Mouse (Mus musculus): Measurements from ENCODE around the gene Ddc. TPM values are rescaled to one million over a fixed set of nuclear protein-coding genes. Genes with fewer than 3 reads are reported as not detected.

The Ddc gene
- polyA plus RNA-seq, 1 experiment from 2014 or later = 4.9 TPM

DNA sequence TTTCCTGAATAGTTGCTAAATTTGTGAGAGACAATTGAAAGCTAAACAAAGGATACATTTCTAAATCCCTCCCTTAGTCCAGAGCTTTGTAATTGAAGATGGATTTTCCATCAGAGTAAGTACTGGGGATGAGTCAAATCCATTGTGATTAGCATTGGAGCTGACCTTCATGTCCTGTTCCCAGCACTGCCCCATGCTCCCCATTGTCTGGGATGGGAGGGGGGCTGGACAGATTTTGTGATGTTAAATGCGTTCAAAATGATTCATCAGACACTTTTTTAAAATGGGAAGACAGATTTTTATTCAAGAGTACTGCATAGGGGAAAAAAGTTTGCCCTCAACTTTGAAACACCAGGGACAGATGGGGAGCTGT lies 16.2 kb downstream of the Ddc start:
- Histone ChIP-seq H3K36me3 (no peaks in the 10 kb centered on the region), H3K9me3 (no peaks in the 10 kb centered on the region), H3K4me1 (peaks cover 26% of the 10 kb centered on the region), H3K4me3 (no peak overlapping the region), H3K27me3 (replicated peaks) (no peaks in the 10 kb centered on the region), H3K9ac (no peak overlapping the region), H3K4me2 (replicated peaks) (no peak overlapping the region), H3K27ac (no peak overlapping the region)
- no peak for ATAC-seq (ENCODE audit: low FRiP score, low read depth)
- WGBS = 21% methylated on average over 1 of the region's 1 CpGs

DNA sequence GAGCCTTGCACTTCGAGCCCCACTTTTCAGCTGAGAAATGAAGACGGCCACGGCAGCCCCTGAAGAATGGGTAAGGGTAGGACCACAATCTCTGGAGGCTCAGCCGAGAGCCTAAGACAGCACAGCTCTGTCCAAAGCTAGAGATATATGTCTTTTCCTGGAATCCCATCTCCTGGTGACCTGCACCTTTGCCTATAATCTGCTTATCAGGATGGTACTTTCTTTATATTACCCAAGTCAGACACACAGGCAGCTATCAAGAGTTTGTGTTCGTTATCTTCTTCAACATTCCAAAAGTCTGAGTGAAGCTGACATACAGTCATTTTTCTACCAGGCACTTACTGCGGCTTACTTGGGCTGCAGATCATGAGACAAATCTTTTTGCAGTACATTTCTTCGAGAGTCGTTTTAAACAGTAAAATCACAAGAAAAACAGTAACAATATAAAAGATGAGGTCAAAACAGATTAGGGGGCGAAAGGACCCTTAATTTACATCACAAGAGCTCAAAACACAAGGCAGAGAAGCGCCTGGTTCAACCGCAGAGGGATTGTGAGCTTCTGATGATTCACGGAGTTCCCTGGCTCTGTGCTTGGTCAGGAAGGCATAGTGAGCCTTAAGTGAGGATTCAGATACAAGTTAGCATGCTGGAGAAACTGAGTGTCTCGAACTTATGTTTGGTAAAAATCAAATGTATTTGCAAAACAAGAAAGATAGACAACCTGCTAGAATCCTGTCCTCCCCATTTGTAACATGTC lies 16.7 kb downstream of the Ddc start:
- H3K9ac ChIP-seq = no peak overlapping the region
- ATAC-seq (ENCODE audit: low FRiP score, low read depth) = no peak
- H3K4me2 ChIP-seq (replicated peaks) = no peak overlapping the region
- H3K4me1 ChIP-seq = peaks cover 21% of the 10 kb centered on the region
- no peaks in the 10 kb centered on the region for H3K27me3 ChIP-seq (replicated peaks)
- 39% methylated on average over 13 of the region's 13 CpGs for WGBS
- no peaks in the 10 kb centered on the region for H3K9me3 ChIP-seq
- H3K36me3 ChIP-seq = no peaks in the 10 kb centered on the region
- H3K27ac ChIP-seq = no peak overlapping the region
- H3K4me3 ChIP-seq = no peak overlapping the region

DNA sequence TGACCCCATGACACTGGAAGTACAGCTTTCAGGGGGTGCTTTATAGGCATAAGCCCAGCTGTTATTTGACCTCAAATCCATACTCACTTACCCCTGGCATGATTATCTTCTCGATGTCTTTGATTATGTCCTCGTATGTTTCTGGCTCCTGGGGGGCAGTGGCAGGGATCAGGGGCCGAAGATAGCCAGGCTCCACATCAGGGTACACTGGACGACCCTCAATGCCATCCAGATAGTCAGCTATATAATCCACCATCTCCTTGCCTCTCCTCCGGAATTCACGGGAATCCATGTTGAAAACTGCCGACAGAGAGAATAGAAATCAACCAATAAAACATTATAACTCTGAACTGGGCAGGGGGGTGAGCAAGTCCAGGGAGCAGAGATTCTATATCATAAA lies 17.6 kb downstream of the Ddc start:
- Histone ChIP-seq H3K9ac (no peak overlapping the region), H3K27me3 (replicated peaks) (no peaks in the 10 kb centered on the region), H3K4me3 (no peak overlapping the region), H3K4me2 (replicated peaks) (no peak overlapping the region), H3K36me3 (no peaks in the 10 kb centered on the region), H3K27ac (no peak overlapping the region), H3K9me3 (no peaks in the 10 kb centered on the region), H3K4me1 (peaks cover 17% of the 10 kb centered on the region)
- 87% methylated on average over 7 of the region's 7 CpGs for WGBS
- no peak for ATAC-seq (ENCODE audit: low FRiP score, low read depth)

DNA sequence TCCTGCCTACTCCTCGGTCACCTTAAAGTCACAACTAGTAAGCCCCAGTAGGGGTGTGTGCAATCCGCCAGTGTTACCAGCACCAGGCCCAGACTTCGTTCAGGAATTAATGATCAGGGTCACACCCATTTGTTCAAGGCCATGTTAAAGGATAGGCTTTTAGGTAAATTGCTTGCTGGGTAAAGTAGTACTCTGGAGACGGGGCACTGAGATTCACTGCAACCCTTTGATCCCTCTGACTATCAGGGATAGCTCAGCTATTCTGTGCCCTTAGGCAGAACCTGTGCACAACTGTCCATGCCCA lies 18.3 kb downstream of the Ddc start:
- 71% methylated on average over 4 of the region's 4 CpGs for WGBS
- H3K27ac ChIP-seq = no peak overlapping the region

DNA sequence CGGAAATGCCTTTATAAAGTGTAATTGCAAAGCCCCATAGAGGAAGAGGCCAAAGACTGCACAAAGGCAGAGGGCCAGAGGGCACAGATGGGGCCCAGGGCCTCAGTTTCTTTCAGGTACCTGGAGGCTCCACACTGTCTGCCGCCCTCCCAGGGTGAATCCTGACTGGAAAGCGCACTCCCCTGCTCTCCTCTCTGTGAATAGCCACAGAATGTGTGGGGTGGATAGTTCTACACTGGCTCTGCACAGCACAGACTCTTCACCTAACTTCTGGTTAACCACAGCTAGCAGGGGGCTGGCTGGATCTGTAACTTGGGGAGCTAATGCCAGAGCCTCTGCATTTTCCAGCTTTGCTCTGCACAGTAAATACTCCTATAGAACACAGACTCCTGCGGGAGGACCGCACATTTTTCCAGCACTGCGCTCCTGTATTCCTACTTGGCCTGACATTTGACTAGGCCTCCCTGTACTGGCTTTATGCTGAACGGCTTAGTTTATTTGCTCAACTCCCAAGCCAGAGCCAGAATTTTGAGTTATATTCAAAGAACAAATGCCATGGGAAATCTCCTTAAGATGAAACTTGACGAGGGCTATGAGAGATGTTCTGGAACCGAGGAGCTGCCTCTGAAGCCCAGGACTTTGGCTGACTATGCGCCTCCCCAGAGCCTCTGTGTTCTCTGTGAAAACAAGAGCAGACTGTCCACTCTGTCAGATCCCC lies 18.8 kb downstream of the Ddc start:
- Histone ChIP-seq H3K4me1 (peaks cover 11% of the 10 kb centered on the region), H3K9me3 (no peaks in the 10 kb centered on the region), H3K27ac (peak overlapping the region; percentile 43; the same call in 1 of the 2 replicates), H3K4me3 (no peak overlapping the region), H3K36me3 (no peaks in the 10 kb centered on the region), H3K27me3 (replicated peaks) (no peaks in the 10 kb centered on the region), H3K9ac (no peak overlapping the region), H3K4me2 (replicated peaks) (no peak overlapping the region)
- 56% methylated on average over 10 of the region's 10 CpGs for WGBS
- no peak for ATAC-seq (ENCODE audit: low FRiP score, low read depth)

More for the DNA sequence above, 18.3 kb downstream of the Ddc start:
- Histone ChIP-seq H3K4me2 (replicated peaks) (no peak overlapping the region), H3K9me3 (no peaks in the 10 kb centered on the region), H3K27me3 (replicated peaks) (no peaks in the 10 kb centered on the region), H3K36me3 (no peaks in the 10 kb centered on the region), H3K9ac (no peak overlapping the region), H3K4me3 (no peak overlapping the region), H3K4me1 (peaks cover 13% of the 10 kb centered on the region)
- no peak for ATAC-seq (ENCODE audit: low FRiP score, low read depth)

DNA sequence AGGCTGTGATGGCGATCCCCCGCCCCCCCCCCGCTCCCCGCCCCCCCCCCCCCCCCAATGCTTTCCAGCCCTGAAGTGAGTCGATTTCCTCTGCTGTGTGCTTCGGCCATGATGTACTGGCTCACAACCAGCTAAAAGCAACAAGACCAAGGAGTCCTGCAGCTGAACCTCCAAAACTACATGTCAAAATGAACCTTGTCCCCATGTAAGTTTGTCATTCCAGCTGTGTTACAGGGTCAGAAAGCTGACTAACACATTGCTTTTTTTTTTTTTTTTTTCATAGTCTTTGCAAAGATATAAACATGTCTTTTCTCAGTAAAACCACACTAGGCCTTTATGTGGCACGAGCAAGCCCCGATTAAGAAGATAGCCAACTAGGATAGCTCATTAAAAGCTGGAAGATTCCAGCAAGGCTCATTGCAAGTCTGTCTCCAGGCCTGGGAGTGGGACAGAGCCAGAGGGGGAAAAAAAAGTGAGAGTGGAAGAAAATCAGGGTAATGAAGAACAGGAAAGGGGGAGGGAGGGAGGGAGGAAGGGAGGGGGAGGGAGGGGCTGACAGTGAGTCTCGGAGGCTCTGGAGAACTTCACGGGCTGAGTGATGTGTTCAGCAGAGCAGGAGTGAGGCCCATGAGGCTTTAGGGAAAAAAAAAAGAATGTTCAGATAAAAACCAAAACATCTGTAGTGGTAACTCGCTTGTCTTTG lies 19.5 kb downstream of the Ddc start:
- peaks cover 11% of the 10 kb centered on the region for H3K4me1 ChIP-seq
- no peak overlapping the region for H3K9ac ChIP-seq
- 16% methylated on average over 10 of the region's 11 CpGs for WGBS
- ATAC-seq (ENCODE audit: low FRiP score, low read depth) = no peak
- H3K4me3 ChIP-seq = no peak overlapping the region
- H3K4me2 ChIP-seq (replicated peaks) = no peak overlapping the region
- H3K27me3 ChIP-seq (replicated peaks) = no peaks in the 10 kb centered on the region
- H3K36me3 ChIP-seq = no peaks in the 10 kb centered on the region
- H3K27ac ChIP-seq = no peak overlapping the region
- no peaks in the 10 kb centered on the region for H3K9me3 ChIP-seq

DNA sequence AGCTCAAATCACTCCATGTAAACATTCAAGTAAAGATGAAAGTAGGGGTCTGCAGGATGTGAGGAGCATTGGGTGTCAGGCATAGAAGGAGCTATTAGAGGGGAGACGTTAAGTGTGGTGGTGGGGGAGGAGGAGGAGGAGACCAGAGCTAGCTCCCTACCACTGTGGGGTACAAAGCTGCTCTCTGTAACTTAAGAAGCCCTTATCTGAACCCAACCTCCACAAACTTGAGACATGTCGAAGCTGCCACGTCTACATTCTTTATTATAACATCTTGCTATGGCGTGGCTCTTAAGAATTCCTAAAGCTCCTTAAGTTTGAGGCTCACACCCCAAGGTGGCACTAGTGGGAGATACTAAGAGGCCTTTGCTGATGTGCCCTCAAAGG lies 20.1 kb downstream of the Ddc start:
- H3K27me3 ChIP-seq (replicated peaks) = no peaks in the 10 kb centered on the region
- no peak overlapping the region for H3K27ac ChIP-seq
- H3K9me3 ChIP-seq = no peaks in the 10 kb centered on the region
- H3K36me3 ChIP-seq = no peaks in the 10 kb centered on the region
- H3K9ac ChIP-seq = no peak overlapping the region
- H3K4me3 ChIP-seq = no peak overlapping the region
- H3K4me1 ChIP-seq = peaks cover 15% of the 10 kb centered on the region
- 39% methylated on average over 4 of the region's 4 CpGs for WGBS
- no peak for ATAC-seq (ENCODE audit: low FRiP score, low read depth)
- no peak overlapping the region for H3K4me2 ChIP-seq (replicated peaks)

DNA sequence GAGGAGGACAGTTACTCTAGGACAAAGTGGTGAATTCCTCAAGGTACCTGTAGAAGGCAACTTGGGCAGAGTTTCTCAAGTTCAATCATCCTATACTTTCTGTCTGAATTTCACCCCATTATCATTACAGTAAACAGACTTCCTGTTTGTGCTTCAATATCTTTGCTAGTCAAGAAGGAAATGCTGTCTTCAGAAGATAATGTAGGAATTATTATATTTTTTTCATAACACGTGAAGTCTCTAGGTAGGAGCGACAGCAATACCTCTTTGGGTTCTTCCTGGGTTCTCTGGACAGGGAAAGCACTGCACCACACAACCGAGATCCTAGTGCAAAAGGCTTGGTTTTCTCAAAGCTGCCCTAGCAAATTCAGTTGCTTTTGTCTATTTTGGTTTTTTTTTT lies 21.6 kb downstream of the Ddc start:
- Histone ChIP-seq H3K27ac (no peak overlapping the region), H3K36me3 (no peaks in the 10 kb centered on the region), H3K4me1 (peaks cover 18% of the 10 kb centered on the region), H3K27me3 (replicated peaks) (no peaks in the 10 kb centered on the region), H3K4me3 (no peak overlapping the region), H3K4me2 (replicated peaks) (no peak overlapping the region), H3K9me3 (no peaks in the 10 kb centered on the region), H3K9ac (no peak overlapping the region)
- WGBS = 96% methylated on average over 3 of the region's 3 CpGs
- no peak for ATAC-seq (ENCODE audit: low FRiP score, low read depth)

DNA sequence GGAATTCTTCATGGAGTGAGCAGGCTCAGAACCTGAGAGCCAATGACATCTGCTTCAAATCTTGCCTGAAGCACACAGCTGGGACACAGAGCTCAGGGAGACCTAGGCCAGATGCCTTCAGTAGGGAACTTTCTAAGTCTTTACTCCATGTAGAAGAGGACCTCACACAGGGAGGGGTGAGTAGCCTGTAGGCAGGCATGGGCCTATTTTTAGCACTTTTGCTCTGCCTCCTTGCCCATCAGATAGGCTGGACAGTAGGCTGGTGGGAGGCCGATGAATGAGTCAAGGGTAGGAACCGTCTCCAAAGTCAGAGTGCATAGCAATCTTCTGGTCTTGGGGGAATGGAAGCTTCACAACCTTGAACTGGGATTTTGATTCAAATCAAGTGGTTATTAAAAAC lies 22.7 kb downstream of the Ddc start:
- Histone ChIP-seq H3K4me1 (peaks cover 21% of the 10 kb centered on the region), H3K4me3 (no peak overlapping the region), H3K9me3 (no peaks in the 10 kb centered on the region), H3K27me3 (replicated peaks) (no peaks in the 10 kb centered on the region), H3K36me3 (no peaks in the 10 kb centered on the region), H3K4me2 (replicated peaks) (no peak overlapping the region), H3K27ac (no peak overlapping the region), H3K9ac (no peak overlapping the region)
- no peak for ATAC-seq (ENCODE audit: low FRiP score, low read depth)
- 93% methylated on average over 2 of the region's 2 CpGs for WGBS

DNA sequence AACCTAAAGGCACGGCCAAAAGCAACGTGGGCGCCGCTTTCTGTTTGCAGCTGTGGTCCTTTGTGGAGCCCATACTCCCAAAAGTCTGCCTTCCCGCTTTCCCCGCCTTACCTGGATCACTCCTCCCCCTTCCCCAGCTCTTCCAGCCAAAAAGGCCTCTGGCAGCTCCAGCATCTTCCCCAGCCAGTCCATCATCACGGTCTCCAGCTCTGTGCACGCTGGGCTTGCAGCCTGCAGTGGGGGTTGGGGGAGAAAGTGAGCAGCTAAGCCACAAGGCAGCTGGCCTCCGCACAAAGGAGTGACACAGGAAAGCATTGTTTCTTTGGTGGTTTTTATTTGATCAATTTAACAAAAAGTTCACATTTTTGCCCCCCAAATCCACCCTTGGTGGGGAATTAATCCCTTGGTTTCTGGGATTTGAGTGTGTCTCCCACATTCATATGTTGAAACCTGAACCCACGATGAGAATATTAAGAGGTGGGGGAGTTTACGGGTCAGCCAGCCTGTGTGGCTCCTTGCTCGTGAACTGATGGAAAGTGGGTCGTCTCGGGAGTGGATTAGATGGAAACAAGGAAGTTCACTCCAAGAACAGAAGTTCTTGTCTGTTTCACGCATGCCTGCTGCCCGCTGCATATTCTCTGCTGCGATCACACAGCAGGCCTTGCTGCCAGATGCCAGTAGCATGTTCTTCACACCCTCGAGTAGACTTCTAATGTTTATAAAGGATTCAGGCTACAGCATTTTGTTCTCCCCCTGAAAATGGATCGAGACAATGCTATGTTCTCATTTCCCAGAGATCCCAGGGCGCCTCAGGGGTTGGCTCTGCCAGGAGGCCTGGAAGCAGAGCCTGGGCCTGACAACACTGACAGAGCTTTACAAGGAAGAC lies 24.7 kb downstream of the Ddc start:
- no peak overlapping the region for H3K27ac ChIP-seq
- peaks cover 18% of the 10 kb centered on the region for H3K4me1 ChIP-seq
- no peak for ATAC-seq (ENCODE audit: low FRiP score, low read depth)
- H3K4me3 ChIP-seq = no peak overlapping the region
- H3K9ac ChIP-seq = no peak overlapping the region
- no peak overlapping the region for H3K4me2 ChIP-seq (replicated peaks)
- 62% methylated on average over 20 of the region's 20 CpGs for WGBS
- H3K36me3 ChIP-seq = no peaks in the 10 kb centered on the region
- no peaks in the 10 kb centered on the region for H3K9me3 ChIP-seq
- no peaks in the 10 kb centered on the region for H3K27me3 ChIP-seq (replicated peaks)

DNA sequence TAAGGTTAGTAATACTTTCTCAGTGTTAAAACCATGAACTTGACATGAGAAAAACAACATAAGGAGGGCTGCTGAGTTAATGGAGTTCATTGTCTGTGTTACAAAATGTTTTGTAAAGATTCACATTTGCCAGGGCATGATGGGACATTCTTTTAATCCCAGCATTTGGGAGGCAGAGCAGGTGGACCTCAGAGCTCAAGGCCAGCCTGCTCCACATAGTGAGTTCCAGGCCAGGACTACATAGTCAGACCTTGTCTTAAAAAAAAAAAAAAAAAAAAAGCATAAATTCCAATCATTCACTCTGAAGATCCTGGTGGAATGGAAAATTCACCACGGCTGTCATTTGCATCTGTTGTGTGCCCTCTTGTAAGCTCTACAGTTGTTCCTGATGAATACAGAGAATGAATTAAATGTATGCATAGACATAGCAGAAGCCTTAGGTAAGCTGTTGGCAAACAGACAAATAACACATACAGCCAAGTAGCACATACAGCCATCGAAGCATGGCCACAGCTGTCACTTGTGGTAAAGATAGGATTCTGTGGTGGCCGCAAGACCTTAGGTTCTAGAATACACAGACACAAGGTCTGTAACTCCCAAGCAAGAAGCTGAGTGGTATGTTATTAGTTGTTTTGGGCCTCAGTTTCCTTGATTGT lies 25.7 kb downstream of the Ddc start:
- 84% methylated on average over 3 of the region's 3 CpGs for WGBS
- H3K9ac ChIP-seq = no peak overlapping the region

More for the DNA sequence above, 25.7 kb downstream of the Ddc start:
- no peaks in the 10 kb centered on the region for H3K27me3 ChIP-seq (replicated peaks)
- H3K9me3 ChIP-seq = no peaks in the 10 kb centered on the region
- no peak overlapping the region for H3K27ac ChIP-seq
- no peak overlapping the region for H3K4me3 ChIP-seq
- H3K4me1 ChIP-seq = peaks cover 19% of the 10 kb centered on the region
- H3K36me3 ChIP-seq = no peaks in the 10 kb centered on the region
- no peak for ATAC-seq (ENCODE audit: low FRiP score, low read depth)
- H3K4me2 ChIP-seq (replicated peaks) = no peak overlapping the region
